Mouse (Mus musculus): Measurements from ENCODE around the gene Cfap52.

- no peak for TF ChIP-seq POLR2A (IDR thresholded peaks at IDR 0.05; ENCODE audit: low read depth, low read length)
- TF ChIP-seq CTCF (conservative IDR thresholded peaks at IDR 0.05; ENCODE audit: insufficient read depth, insufficient read length, low read depth, low read length) = no peak
These were observed 43.4 kb downstream of the Cfap52 start, which contains the start of gene Usp43 for GRCm38 (mm10) chr11:67921827-67922754.
